Mouse (Mus musculus): ENCODE measurements around the gene Vezf1. TPM values are rescaled to one million over a fixed set of nuclear protein-coding genes. Genes with fewer than 3 reads are reported as not detected.

Vezf1 gene
- polyA plus RNA-seq, 1 experiment from 2014 or later: 46.5 TPM

- no peak for ATAC-seq (ENCODE audit: insufficient number of reproducible peaks, insufficient read depth, low FRiP score, low read depth)
- no peak overlapping the region for H3K27ac ChIP-seq (ENCODE audit: low read length)
- H3K4me1 ChIP-seq (ENCODE audit: control insufficient read depth, insufficient read depth, low read length): peaks cover 16% of the 10 kb centered on the region; the same call in 1 of the 2 replicates
- H3K9me3 ChIP-seq (ENCODE audit: control insufficient read depth, low read depth, low read length): no peaks in the 10 kb centered on the region
- H3K9ac ChIP-seq (replicated peaks; ENCODE audit: low read depth, low read length): no peak overlapping the region
- no peaks in the 10 kb centered on the region for H3K36me3 ChIP-seq (ENCODE audit: control insufficient read depth, insufficient read depth, low read length)
- 89% methylated on average over 9 of the region's 9 CpGs for WGBS
- H3K4me3 ChIP-seq (ENCODE audit: low read depth, low read length): no peak overlapping the region
- H3K4me2 ChIP-seq (replicated peaks; ENCODE audit: low read depth, low read length): no peak overlapping the region
- no peaks in the 10 kb centered on the region for H3K27me3 ChIP-seq (ENCODE audit: control insufficient read depth, insufficient read depth, low read length)
Observed at GRCm38 (mm10) chr11:88128461-88128860, 60.4 kb downstream of the Vezf1 start.

GRCm38 (mm10) chr11:88129281-88129680 lies 61.2 kb downstream of the Vezf1 start:
- Histone ChIP-seq H3K4me2 (replicated peaks; ENCODE audit: low read depth, low read length) (no peak overlapping the region), H3K9me3 (ENCODE audit: control insufficient read depth, low read depth, low read length) (no peaks in the 10 kb centered on the region), H3K27me3 (ENCODE audit: control insufficient read depth, insufficient read depth, low read length) (no peaks in the 10 kb centered on the region), H3K4me3 (ENCODE audit: low read depth, low read length) (no peak overlapping the region), H3K9ac (replicated peaks; ENCODE audit: low read depth, low read length) (no peak overlapping the region), H3K36me3 (ENCODE audit: control insufficient read depth, insufficient read depth, low read length) (no peaks in the 10 kb centered on the region), H3K27ac (ENCODE audit: low read length) (no peak overlapping the region), H3K4me1 (ENCODE audit: control insufficient read depth, insufficient read depth, low read length) (peaks cover 16% of the 10 kb centered on the region; the same call in 1 of the 2 replicates)
- ATAC-seq (ENCODE audit: insufficient number of reproducible peaks, insufficient read depth, low FRiP score, low read depth): no peak
- WGBS: 80% methylated on average over 3 of the region's 3 CpGs

GRCm38 (mm10) chr11:88129935-88130334 lies 61.9 kb downstream of the Vezf1 start:
- ATAC-seq (ENCODE audit: insufficient number of reproducible peaks, insufficient read depth, low FRiP score, low read depth): no peak
- Histone ChIP-seq H3K9me3 (ENCODE audit: control insufficient read depth, low read depth, low read length) (no peaks in the 10 kb centered on the region), H3K4me1 (ENCODE audit: control insufficient read depth, insufficient read depth, low read length) (peaks cover 16% of the 10 kb centered on the region; the same call in 1 of the 2 replicates), H3K36me3 (ENCODE audit: control insufficient read depth, insufficient read depth, low read length) (no peaks in the 10 kb centered on the region), H3K27ac (ENCODE audit: low read length) (no peak overlapping the region), H3K27me3 (ENCODE audit: control insufficient read depth, insufficient read depth, low read length) (no peaks in the 10 kb centered on the region), H3K4me3 (ENCODE audit: low read depth, low read length) (no peak overlapping the region), H3K4me2 (replicated peaks; ENCODE audit: low read depth, low read length) (no peak overlapping the region), H3K9ac (replicated peaks; ENCODE audit: low read depth, low read length) (no peak overlapping the region)
- WGBS: 96% methylated on average over 10 of the region's 10 CpGs

GRCm38 (mm10) chr11:88131847-88132246 lies 63.8 kb downstream of the Vezf1 start:
- H3K27ac ChIP-seq (ENCODE audit: low read length): peak overlapping the region; percentile 49; the same call in 1 of the 2 replicates
- H3K4me3 ChIP-seq (ENCODE audit: low read depth, low read length): no peak overlapping the region
- no peaks in the 10 kb centered on the region for H3K27me3 ChIP-seq (ENCODE audit: control insufficient read depth, insufficient read depth, low read length)
- H3K9ac ChIP-seq (replicated peaks; ENCODE audit: low read depth, low read length): no peak overlapping the region
- no peak for ATAC-seq (ENCODE audit: insufficient number of reproducible peaks, insufficient read depth, low FRiP score, low read depth)
- no peak overlapping the region for H3K4me2 ChIP-seq (replicated peaks; ENCODE audit: low read depth, low read length)
- H3K36me3 ChIP-seq (ENCODE audit: control insufficient read depth, insufficient read depth, low read length): no peaks in the 10 kb centered on the region
- H3K4me1 ChIP-seq (ENCODE audit: control insufficient read depth, insufficient read depth, low read length): 0 out of 2 replicates have a peak, but pooled peaks cover 5% of the 10 kb centered on the region
- no peaks in the 10 kb centered on the region for H3K9me3 ChIP-seq (ENCODE audit: control insufficient read depth, low read depth, low read length)
- WGBS: 50% methylated on average over 8 of the region's 8 CpGs

Other genes with a start within 250 kb of the Vezf1 start
- 0.14 and 0.25 TPM in 2 replicates for gene Lpo, start 240.0 kb upstream of the Vezf1 start, polyA plus RNA-seq (2014; fragmentation: Nextera tagmentation; extraction: Ambion mirVana)
- 14.6 and 14.7 TPM in 2 replicates for gene Mks1, start 215.1 kb upstream of the Vezf1 start, polyA plus RNA-seq (2014; fragmentation: Nextera tagmentation; extraction: Ambion mirVana)
- gene Epx, start 192.7 kb upstream of the Vezf1 start, polyA plus RNA-seq (2014; fragmentation: Nextera tagmentation; extraction: Ambion mirVana): 0.25 and 0.32 TPM in 2 replicates
- not detected in 2 replicates for gene Olfr462, start 176.0 kb upstream of the Vezf1 start, polyA plus RNA-seq (2014; fragmentation: Nextera tagmentation; extraction: Ambion mirVana)
- gene Olfr463, start 170.9 kb upstream of the Vezf1 start, polyA plus RNA-seq (2014; fragmentation: Nextera tagmentation; extraction: Ambion mirVana): not detected in 2 replicates
- gene Olfr464, start 147.3 kb upstream of the Vezf1 start, polyA plus RNA-seq (2014; fragmentation: Nextera tagmentation; extraction: Ambion mirVana): not detected in 2 replicates
- gene Dynll2, start 80.7 kb upstream of the Vezf1 start, polyA plus RNA-seq (2014; fragmentation: Nextera tagmentation; extraction: Ambion mirVana): 14.2 and 16.7 TPM in 2 replicates
- 345 and 362 TPM in 2 replicates for gene Srsf1, start 20.9 kb upstream of the Vezf1 start, polyA plus RNA-seq (2014; fragmentation: Nextera tagmentation; extraction: Ambion mirVana)
- gene Cuedc1, start 29.8 kb downstream of the Vezf1 start, polyA plus RNA-seq (2014; fragmentation: Nextera tagmentation; extraction: Ambion mirVana): 21.7 and 24.9 TPM in 2 replicates
- gene Mrps23, start 136.1 kb downstream of the Vezf1 start, polyA plus RNA-seq (2014; fragmentation: Nextera tagmentation; extraction: Ambion mirVana): 58.6 and 59.2 TPM in 2 replicates
- not detected in 2 replicates for gene Ccdc182, start 225.8 kb downstream of the Vezf1 start, polyA plus RNA-seq (2014; fragmentation: Nextera tagmentation; extraction: Ambion mirVana)